Mouse (Mus musculus): ENCODE results near the gene Vps36.

- TF ChIP-seq GATA1 (IDR thresholded peaks at IDR 0.05; ENCODE audit: borderline replicate concordance, low read length) = no peak
- TF ChIP-seq FLI1 (IDR thresholded peaks at IDR 0.05; ENCODE audit: low read length) = no peak
Measured at GRCm38 (mm10) chr8:22193432-22194010, 912 bp downstream of the Vps36 start.

Measured in megakaryocyte, embryonic 14.5 days (primary cell).